Mouse (Mus musculus): ENCODE data around the gene Kank4. TPM values are rescaled to one million over a fixed set of nuclear protein-coding genes. Genes with fewer than 3 reads are reported as not detected.
"Not testable (repeated sequence)": the region's sequence is repeated elsewhere in the genome, so short reads cannot be mapped to it uniquely, and the experiment has no call there.

Gene Kank4
- not detected in 2 replicates for polyA plus RNA-seq (2012)

DNA sequence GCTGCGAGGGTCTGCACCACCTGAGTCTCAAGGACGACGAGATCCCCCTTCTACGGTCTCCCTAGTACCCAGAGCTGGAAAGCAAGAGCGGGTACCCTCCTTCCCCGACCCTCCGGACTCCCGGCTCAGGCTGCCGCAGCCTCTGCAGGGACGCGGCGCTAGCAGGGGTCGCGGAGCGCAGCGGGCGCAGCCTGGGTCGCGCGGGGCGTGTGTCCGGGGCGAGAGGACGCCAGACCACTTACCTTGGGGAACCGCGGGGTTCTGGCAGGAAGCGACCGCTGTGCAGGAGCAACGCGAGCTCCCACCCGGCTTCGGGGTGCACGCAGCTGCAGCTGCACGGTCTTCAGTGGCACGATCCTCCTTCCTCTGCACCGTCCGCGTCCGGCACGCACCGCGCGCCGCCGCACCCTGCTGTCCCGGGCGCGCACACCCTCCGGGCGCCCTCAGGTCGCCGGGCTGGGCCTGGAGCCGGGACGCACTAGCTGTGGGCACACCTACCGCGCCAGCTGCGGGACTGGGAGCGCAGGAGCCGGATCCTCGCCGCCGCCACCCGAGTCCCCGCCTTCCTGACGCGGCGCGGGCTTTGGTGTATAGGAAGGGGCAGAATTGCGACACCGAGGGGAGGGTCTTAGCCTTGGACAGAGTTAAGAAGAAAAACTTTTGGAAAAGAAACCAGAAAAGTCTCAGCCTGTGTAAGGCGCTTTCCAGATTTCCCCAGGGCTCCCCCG lies at the start of gene Kank4:
Kank4 (minus strand) TSS at position 354 of the 728 bp plus-strand sequence.
- Histone ChIP-seq H3K4me1 (ENCODE audit: control insufficient read depth) (no peaks in the 10 kb centered on the region), H3K4me3 (replicated peaks) (peak within 1 kb of the TSS; percentile 41), H3K36me3 (ENCODE audit: control insufficient read depth) (no peaks in the 10 kb centered on the region), H3K9me3 (ENCODE audit: control insufficient read depth, low read length) (no peaks in the 10 kb centered on the region), H3K27me3 (ENCODE audit: control insufficient read depth) (peaks cover 30% of the 10 kb centered on the region)
- TF ChIP-seq GATA1 (IDR thresholded peaks at IDR 0.05; ENCODE audit: low read length) (no peak), TAL1 (IDR thresholded peaks at IDR 0.05; ENCODE audit: low read length) (no peak)

DNA sequence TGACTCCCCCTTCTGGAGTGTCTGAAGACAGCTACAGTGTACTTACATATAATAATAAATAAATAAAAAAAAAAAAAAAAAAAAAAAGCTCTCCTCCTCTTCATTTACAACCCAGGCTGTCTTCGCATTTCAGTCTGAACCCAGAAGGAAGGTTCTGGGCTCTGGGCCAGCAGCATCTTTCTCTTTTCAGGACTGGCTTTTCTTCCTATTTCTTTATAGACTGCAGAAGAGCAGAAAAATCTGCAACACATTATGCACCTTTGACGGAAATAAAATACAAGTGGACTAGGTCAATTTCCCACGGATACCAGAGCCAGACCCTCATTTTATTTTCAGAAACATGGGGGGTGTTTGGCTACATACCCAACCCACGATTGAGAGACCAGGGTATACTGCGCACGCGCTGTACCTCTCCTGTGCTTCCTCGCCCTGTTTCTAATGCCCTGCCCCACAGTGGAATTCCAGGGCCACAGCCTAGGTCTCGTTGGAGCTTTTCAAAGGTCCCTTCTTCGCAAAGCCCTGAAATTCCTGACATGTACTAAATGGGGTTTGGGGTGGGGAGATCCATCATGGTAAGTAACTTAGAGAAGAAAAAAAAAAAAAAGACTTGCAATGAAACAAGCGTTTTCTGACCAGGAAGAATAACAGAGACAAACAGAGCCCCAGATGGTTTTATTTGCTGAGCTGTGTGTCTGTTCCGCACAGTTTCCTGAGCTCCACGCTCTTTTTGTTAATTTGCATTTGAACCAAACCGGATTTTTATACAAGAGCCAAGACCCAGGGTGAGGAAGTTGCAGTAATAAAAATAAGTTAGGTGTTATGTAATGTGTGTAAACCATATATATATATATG lies 48.3 kb upstream of the Kank4 start:
- Histone ChIP-seq H3K9me3 (ENCODE audit: control insufficient read depth, low read length) (no peaks in the 10 kb centered on the region), H3K27me3 (ENCODE audit: control insufficient read depth) (no peaks in the 10 kb centered on the region), H3K36me3 (ENCODE audit: control insufficient read depth) (no peaks in the 10 kb centered on the region), H3K4me1 (ENCODE audit: control insufficient read depth) (no peaks in the 10 kb centered on the region), H3K4me3 (replicated peaks) (no peak overlapping the region)
- TF ChIP-seq TAL1 (IDR thresholded peaks at IDR 0.05; ENCODE audit: low read length), result no peak
- no peak for TF ChIP-seq GATA1 (IDR thresholded peaks at IDR 0.05; ENCODE audit: low read length)

DNA sequence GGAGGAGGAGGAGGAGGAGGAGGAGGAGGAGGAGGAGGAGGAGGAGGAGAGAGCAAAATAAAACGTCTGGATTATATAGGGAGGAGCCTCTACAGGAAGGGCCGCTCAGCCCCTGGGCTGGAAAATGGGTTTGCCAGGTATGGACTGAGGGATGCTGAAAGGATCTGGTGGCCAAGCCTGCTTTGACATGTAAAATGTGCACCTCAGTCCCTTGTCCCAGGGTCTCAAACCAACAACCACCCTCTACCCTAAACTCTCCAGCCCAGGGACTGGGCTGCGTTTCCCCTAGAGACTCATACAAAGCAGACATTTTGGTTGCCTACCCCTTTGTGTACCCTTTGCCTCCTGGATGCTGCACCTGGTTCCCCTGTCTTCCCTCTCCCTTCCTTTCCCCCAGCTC lies 47.2 kb upstream of the Kank4 start:
- Histone ChIP-seq H3K9me3 (ENCODE audit: control insufficient read depth, low read length) (peaks cover 5% of the 10 kb centered on the region; the same call in 1 of the 2 replicates), H3K4me3 (replicated peaks) (no peak overlapping the region), H3K36me3 (ENCODE audit: control insufficient read depth) (no peaks in the 10 kb centered on the region), H3K27me3 (ENCODE audit: control insufficient read depth) (no peaks in the 10 kb centered on the region), H3K4me1 (ENCODE audit: control insufficient read depth) (no peaks in the 10 kb centered on the region)
- TF ChIP-seq GATA1 (IDR thresholded peaks at IDR 0.05; ENCODE audit: low read length) (no peak), TAL1 (IDR thresholded peaks at IDR 0.05; ENCODE audit: low read length) (no peak)

DNA sequence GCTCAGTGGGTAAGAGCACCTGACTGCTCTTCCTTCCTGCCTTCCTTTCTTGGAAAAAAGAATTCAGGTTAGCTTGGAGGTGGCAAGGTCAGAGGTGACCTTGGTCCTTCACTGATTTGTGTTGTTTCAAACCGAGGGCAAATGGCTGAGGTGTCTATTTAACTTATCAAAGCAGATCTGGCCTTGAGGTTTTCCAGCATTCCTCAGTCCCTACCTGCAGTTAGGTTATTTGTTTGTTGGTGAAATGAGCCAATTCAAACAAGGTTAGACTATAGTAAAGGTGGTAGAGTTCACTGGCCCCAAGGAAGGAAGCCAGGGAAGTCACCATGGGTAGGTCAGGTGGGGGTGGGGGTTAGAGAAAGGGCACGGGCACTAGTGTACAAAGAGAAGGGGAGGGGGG lies 46.8 kb upstream of the Kank4 start:
- TF ChIP-seq TAL1 (IDR thresholded peaks at IDR 0.05; ENCODE audit: low read length), result no peak
- TF ChIP-seq GATA1 (IDR thresholded peaks at IDR 0.05; ENCODE audit: low read length), result no peak
- Histone ChIP-seq H3K9me3 (ENCODE audit: control insufficient read depth, low read length) (peaks cover 5% of the 10 kb centered on the region; the same call in 1 of the 2 replicates), H3K4me3 (replicated peaks) (no peak overlapping the region), H3K36me3 (ENCODE audit: control insufficient read depth) (no peaks in the 10 kb centered on the region), H3K4me1 (ENCODE audit: control insufficient read depth) (no peaks in the 10 kb centered on the region), H3K27me3 (ENCODE audit: control insufficient read depth) (no peaks in the 10 kb centered on the region)

DNA sequence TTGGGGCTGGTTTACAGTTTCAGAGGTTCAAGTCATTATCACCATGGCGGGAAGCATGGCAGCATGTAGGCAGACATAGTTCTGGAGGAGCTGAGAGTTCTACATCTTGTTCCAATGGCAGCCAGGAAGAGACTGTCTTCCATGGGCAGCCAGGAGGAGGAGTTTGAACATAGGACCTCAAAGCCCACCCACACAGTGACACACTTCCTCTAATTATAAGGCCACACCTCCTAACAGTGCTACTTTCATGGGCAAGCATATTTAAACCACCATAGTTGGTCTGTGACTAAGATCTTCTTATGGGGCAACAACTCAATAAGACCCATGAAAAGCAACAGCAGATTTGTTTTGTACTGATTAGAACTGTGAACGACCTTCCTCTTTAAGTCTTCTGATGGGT lies 46.1 kb upstream of the Kank4 start:
- Histone ChIP-seq H3K4me3 (replicated peaks) (no peak overlapping the region), H3K36me3 (ENCODE audit: control insufficient read depth) (no peaks in the 10 kb centered on the region), H3K4me1 (ENCODE audit: control insufficient read depth) (no peaks in the 10 kb centered on the region), H3K9me3 (ENCODE audit: control insufficient read depth, low read length) (peaks cover 5% of the 10 kb centered on the region; the same call in 1 of the 2 replicates), H3K27me3 (ENCODE audit: control insufficient read depth) (no peaks in the 10 kb centered on the region)
- TF ChIP-seq GATA1 (IDR thresholded peaks at IDR 0.05; ENCODE audit: low read length), result no peak
- TF ChIP-seq TAL1 (IDR thresholded peaks at IDR 0.05; ENCODE audit: low read length), result no peak

DNA sequence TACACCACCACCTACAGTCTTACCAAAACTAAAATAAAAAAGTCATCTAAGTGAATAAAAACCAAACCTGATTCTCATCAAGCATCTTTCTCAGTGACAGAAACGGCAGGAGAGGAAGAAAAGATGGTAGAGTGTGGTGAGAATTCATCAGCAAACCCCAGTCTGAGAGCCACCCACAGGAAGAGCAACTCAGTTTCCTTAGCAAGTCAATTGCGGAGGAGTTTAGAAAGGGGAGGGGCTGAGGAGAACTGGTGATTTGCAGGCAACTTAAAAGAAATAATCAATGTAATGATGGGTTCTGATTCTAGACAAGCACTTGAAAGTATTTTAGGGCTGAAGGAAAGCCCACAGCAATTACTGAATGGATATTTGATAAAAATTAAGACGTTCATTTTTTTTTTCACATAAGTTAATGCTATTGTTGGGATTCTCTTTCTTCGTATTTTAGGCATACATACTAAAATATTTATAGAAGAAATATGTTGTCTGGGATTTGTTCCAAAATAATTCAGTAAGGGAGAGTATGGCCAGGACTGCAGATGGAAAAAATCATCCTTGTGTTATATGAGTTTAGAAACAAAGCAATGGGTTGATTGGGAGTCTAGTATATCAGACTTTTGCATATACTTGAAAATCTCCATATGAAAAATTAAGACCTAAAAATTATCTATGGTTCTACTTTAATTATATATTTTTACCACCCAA lies 41.0 kb upstream of the Kank4 start:
- TF ChIP-seq TAL1 (IDR thresholded peaks at IDR 0.05; ENCODE audit: low read length), result no peak
- no peak for TF ChIP-seq GATA1 (IDR thresholded peaks at IDR 0.05; ENCODE audit: low read length)
- Histone ChIP-seq H3K9me3 (ENCODE audit: control insufficient read depth, low read length) (peaks cover 5% of the 10 kb centered on the region; the same call in 1 of the 2 replicates), H3K36me3 (ENCODE audit: control insufficient read depth) (no peaks in the 10 kb centered on the region), H3K4me1 (ENCODE audit: control insufficient read depth) (no peaks in the 10 kb centered on the region), H3K27me3 (ENCODE audit: control insufficient read depth) (no peaks in the 10 kb centered on the region), H3K4me3 (replicated peaks) (no peak overlapping the region)

DNA sequence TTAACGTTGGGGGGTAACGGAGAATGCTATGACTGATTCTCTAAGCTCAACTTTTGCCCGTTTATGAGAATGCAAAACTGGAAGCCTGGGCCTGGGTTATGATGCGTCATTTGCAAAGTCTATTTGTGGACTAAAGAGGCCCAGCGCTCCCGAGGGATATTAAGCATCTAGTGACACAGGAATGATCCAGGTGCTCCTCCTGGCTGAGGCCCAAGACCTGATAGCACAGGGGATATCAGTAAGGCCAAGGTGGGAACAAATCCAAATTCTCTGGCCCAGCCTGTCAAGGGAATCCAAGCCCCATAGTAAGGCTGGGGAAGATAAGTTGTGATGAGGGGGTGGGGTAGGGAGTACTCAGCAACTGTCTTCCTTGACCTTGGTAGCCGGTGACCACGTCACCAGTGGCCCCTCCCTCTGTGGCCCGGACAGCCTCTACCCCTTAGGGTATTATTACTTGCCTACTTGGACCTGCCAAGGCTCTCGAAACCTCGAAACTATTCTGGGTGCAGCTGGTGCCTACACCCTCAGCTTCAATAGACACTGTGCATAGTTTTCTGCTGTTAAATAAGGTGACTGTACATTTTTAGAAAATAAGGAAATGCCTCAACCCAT lies 39.8 kb upstream of the Kank4 start:
- Histone ChIP-seq H3K4me3 (replicated peaks) (no peak overlapping the region), H3K36me3 (ENCODE audit: control insufficient read depth) (no peaks in the 10 kb centered on the region), H3K27me3 (ENCODE audit: control insufficient read depth) (no peaks in the 10 kb centered on the region), H3K4me1 (ENCODE audit: control insufficient read depth) (no peaks in the 10 kb centered on the region), H3K9me3 (ENCODE audit: control insufficient read depth, low read length) (peaks cover 5% of the 10 kb centered on the region)
- TF ChIP-seq TAL1 (IDR thresholded peaks at IDR 0.05; ENCODE audit: low read length), result no peak

DNA sequence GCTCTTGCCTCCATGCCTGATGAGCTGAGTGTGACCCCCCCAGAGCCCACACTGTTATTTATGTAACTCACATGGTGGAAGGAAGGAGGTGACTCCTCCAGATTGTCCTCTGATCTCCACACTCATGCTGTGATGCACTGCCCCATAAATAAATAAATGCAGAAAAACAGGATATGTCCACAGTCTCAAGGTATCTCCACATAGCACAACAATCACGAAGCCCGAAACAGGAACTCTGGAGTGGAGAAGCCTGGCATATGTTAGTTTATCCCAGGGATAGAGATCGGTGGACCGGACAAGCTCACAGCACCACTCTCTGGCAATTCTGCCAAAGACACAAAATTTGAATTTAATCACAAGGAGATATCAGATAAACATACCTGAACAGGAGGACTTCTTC lies 36.6 kb upstream of the Kank4 start:
- no peaks in the 10 kb centered on the region for H3K4me1 ChIP-seq (ENCODE audit: control insufficient read depth)
- H3K27me3 ChIP-seq (ENCODE audit: control insufficient read depth), result no peaks in the 10 kb centered on the region
- TF ChIP-seq TAL1 (IDR thresholded peaks at IDR 0.05; ENCODE audit: low read length) (no peak), GATA1 (IDR thresholded peaks at IDR 0.05; ENCODE audit: low read length) (no peak)
- H3K36me3 ChIP-seq (ENCODE audit: control insufficient read depth), result no peaks in the 10 kb centered on the region
- no peak overlapping the region for H3K4me3 ChIP-seq (replicated peaks)
- H3K9me3 ChIP-seq (ENCODE audit: control insufficient read depth, low read length), result peaks cover 8% of the 10 kb centered on the region

DNA sequence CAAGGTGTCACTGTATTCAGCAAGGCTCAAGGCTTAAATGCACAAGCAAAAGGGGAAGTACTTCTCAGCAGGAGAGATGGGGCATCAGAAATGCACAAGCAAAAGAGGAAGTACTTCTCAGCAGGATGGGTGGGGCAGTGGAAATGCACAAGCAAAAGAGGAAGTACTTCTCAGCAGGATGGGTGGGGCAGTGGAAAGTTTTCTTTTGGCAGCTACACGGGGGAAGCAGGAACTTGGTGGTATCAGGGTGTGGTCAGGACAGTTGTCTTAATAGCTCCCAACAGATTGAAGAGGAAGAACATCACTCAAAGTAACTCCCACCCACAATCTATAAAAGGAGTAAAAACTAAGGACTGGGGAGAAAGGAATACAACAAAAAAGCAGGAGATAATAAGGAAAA lies 33.1 kb upstream of the Kank4 start:
- H3K9me3 ChIP-seq (ENCODE audit: control insufficient read depth, low read length), result peaks cover 12% of the 10 kb centered on the region
- not testable (repeated sequence) for H3K4me3 ChIP-seq (replicated peaks); H3K36me3 ChIP-seq (ENCODE audit: control insufficient read depth); H3K4me1 ChIP-seq (ENCODE audit: control insufficient read depth); H3K27me3 ChIP-seq (ENCODE audit: control insufficient read depth)

All from erythroblast, embryonic 14.5 days (primary cell).